Mouse (Mus musculus): ENCODE measurements around the gene Olfr1417. TPM values are rescaled to one million over a fixed set of nuclear protein-coding genes. Genes with fewer than 3 reads are reported as not detected.

The Olfr1417 gene
- polyA plus RNA-seq (2015; fragmentation: Illumina TruSeq; extraction: RNeasy Lipid Tissue Mini Kit (QIAGEN cat#74804); ENCODE audit: insufficient read depth, low replicate concordance): not detected

DNA sequence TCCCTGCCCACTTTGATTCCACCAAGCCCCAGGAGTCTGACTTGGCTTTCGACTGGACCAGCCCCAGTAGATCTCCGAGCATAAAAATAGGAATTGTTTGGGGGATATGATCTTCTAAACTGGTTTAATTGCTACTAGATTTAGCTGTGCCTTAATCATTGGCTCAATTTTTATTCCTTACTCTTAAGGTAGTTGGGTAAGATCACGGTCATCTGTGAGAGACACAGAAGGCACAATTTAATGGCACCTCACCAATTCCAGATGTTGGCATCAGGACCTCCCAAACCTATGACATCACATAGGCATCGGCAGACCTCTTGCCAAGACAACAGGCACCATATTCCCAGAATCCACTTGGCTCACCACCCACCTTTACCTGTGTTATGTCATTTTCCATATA, at the start of gene Olfr1417:
Gene Olfr1417, minus strand, starts transcription at position 101 of the 400 bp plus-strand sequence.

DNA sequence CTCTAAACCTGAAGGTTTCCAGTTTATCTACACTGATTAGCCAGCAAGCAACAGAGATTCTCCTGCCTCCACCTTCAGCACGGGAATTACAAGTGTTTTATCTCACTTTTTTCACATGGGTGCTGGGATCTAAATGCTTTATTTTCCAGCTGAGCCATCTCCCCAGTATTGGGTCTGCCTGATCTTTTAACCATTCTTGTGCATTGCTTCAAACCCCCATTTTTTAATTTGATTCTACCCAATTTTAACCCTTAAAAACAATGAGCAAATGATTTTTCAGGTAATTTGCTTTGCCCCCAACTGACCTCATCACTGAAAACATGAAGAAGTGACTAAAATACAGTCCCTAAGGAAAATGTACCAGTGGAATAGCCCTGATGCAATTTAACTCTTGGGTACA, 47.2 kb upstream of the Olfr1417 start, which contains the start of gene Olfr1420:
Gene Olfr1420, plus strand, starts transcription at position 301 of the 400 bp plus-strand sequence.

DNA sequence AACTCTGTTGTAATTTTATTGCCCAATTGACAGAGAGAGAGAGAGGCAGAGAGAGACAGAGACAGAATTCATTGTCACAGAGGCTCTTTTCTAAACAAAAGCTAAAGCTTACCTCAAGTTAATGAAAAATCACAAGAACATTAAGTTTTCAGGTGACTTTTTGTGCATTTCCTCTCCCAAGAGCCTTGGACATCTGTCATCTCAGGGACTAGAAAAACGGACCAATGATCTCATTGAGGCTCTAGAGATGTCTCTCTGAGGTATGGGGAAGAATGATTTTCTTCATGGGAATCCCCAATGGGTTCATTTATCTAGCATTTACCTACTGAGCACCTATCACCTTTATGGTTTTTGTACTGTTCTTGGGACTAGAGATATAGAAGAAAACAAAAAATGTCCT, 36.0 kb upstream of the Olfr1417 start, which contains the start of gene Olfr1419:
Gene Olfr1419, minus strand, starts transcription at position 101 of the 400 bp plus-strand sequence.

DNA sequence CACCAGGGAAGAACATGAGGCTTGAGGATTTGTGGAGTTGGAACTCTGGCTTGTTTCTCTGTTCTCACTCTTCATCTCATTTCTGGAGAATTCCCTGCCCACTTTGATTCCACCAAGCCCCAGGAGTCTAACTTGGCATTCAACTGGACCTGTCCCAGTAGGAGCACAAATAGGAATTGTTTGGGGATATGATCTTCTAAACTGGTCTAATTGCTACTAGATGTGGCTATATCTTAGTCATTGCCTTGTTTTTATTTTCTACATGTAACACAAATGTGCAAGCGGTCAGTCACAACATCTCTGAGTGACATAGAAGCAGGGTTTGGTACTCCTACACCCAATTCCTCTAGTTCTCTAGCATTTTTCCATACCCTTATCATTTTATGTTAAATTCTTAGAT, 21.9 kb upstream of the Olfr1417 start, which contains the start of gene Olfr1418:
Gene Olfr1418, minus strand, starts transcription at position 101 of the 400 bp plus-strand sequence.

DNA sequence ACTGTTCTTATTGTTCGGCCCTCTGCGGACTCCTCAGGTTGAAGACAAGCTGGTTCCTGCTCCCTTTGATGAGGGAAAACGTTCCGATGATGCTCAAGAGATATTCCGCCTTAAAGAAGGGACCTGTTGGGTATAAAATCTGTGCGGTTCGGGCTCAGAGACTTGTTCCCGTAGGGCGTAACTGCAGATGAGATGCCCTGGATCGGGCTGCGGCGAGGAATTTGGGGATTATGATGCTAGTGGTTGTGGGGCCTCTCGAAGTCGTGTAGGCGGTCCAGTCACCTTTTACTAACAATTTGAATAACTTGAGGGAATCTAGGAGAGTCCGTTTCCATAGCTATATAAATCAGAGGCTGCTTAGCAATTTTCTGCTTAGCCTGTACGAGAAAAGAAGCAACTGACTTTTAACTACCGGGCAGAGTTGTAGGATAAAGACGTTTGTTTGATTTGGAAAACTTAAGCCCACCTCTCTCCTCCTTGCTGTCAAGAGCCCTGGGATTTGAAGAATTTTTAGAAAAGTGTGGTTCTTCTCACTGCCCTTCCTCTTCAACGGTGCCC, 19.8 kb downstream of the Olfr1417 start, which contains the start of gene Stx3:
Gene Stx3, minus strand, starts transcription at position 261 of the 558 bp plus-strand sequence.

Other genes with a start within 250 kb of the Olfr1417 start
- gene Ms4a6d, start 234.4 kb downstream of the Olfr1417 start, polyA plus RNA-seq (2015; fragmentation: Illumina TruSeq; extraction: RNeasy Lipid Tissue Mini Kit (QIAGEN cat#74804); ENCODE audit: insufficient read depth, low replicate concordance): 11.1 TPM
- gene Ms4a2, start 215.5 kb downstream of the Olfr1417 start, polyA plus RNA-seq (2015; fragmentation: Illumina TruSeq; extraction: RNeasy Lipid Tissue Mini Kit (QIAGEN cat#74804); ENCODE audit: insufficient read depth, low replicate concordance): 2.0 TPM
- gene Ms4a3, start 198.4 kb downstream of the Olfr1417 start, polyA plus RNA-seq (2015; fragmentation: Illumina TruSeq; extraction: RNeasy Lipid Tissue Mini Kit (QIAGEN cat#74804); ENCODE audit: insufficient read depth, low replicate concordance): 0.83 TPM
- 1.3 TPM for gene Oosp2, start 178.7 kb downstream of the Olfr1417 start, polyA plus RNA-seq (2015; fragmentation: Illumina TruSeq; extraction: RNeasy Lipid Tissue Mini Kit (QIAGEN cat#74804); ENCODE audit: insufficient read depth, low replicate concordance)
- 8.4 TPM for gene Oosp1, start 148.1 kb downstream of the Olfr1417 start, polyA plus RNA-seq (2015; fragmentation: Illumina TruSeq; extraction: RNeasy Lipid Tissue Mini Kit (QIAGEN cat#74804); ENCODE audit: insufficient read depth, low replicate concordance)
- not detected for gene Oosp3, start 142.2 kb downstream of the Olfr1417 start, polyA plus RNA-seq (2015; fragmentation: Illumina TruSeq; extraction: RNeasy Lipid Tissue Mini Kit (QIAGEN cat#74804); ENCODE audit: insufficient read depth, low replicate concordance)
- gene Gif, start 91.7 kb downstream of the Olfr1417 start, polyA plus RNA-seq (2015; fragmentation: Illumina TruSeq; extraction: RNeasy Lipid Tissue Mini Kit (QIAGEN cat#74804); ENCODE audit: insufficient read depth, low replicate concordance): not detected
- gene Mrpl16, start 68.8 kb downstream of the Olfr1417 start, polyA plus RNA-seq (2015; fragmentation: Illumina TruSeq; extraction: RNeasy Lipid Tissue Mini Kit (QIAGEN cat#74804); ENCODE audit: insufficient read depth, low replicate concordance): 31.9 TPM
- 7.6 TPM for gene Stx3, start 19.8 kb downstream of the Olfr1417 start, polyA plus RNA-seq (2015; fragmentation: Illumina TruSeq; extraction: RNeasy Lipid Tissue Mini Kit (QIAGEN cat#74804); ENCODE audit: insufficient read depth, low replicate concordance)
- gene Olfr1418, start 21.8 kb upstream of the Olfr1417 start, polyA plus RNA-seq (2015; fragmentation: Illumina TruSeq; extraction: RNeasy Lipid Tissue Mini Kit (QIAGEN cat#74804); ENCODE audit: insufficient read depth, low replicate concordance): not detected
- gene Olfr1419, start 35.9 kb upstream of the Olfr1417 start, polyA plus RNA-seq (2015; fragmentation: Illumina TruSeq; extraction: RNeasy Lipid Tissue Mini Kit (QIAGEN cat#74804); ENCODE audit: insufficient read depth, low replicate concordance): not detected
- gene Olfr1420, start 47.3 kb upstream of the Olfr1417 start, polyA plus RNA-seq (2015; fragmentation: Illumina TruSeq; extraction: RNeasy Lipid Tissue Mini Kit (QIAGEN cat#74804); ENCODE audit: insufficient read depth, low replicate concordance): not detected
- gene Patl1, start 73.2 kb upstream of the Olfr1417 start, polyA plus RNA-seq (2015; fragmentation: Illumina TruSeq; extraction: RNeasy Lipid Tissue Mini Kit (QIAGEN cat#74804); ENCODE audit: insufficient read depth, low replicate concordance): 38.9 TPM
- 48.5 TPM for gene Osbp, start 126.7 kb upstream of the Olfr1417 start, polyA plus RNA-seq (2015; fragmentation: Illumina TruSeq; extraction: RNeasy Lipid Tissue Mini Kit (QIAGEN cat#74804); ENCODE audit: insufficient read depth, low replicate concordance)
- not detected for gene Olfr1423, start 202.1 kb upstream of the Olfr1417 start, polyA plus RNA-seq (2015; fragmentation: Illumina TruSeq; extraction: RNeasy Lipid Tissue Mini Kit (QIAGEN cat#74804); ENCODE audit: insufficient read depth, low replicate concordance)
- gene Olfr1424, start 223.5 kb upstream of the Olfr1417 start, polyA plus RNA-seq (2015; fragmentation: Illumina TruSeq; extraction: RNeasy Lipid Tissue Mini Kit (QIAGEN cat#74804); ENCODE audit: insufficient read depth, low replicate concordance): not detected
- not detected for gene Olfr1425, start 238.5 kb upstream of the Olfr1417 start, polyA plus RNA-seq (2015; fragmentation: Illumina TruSeq; extraction: RNeasy Lipid Tissue Mini Kit (QIAGEN cat#74804); ENCODE audit: insufficient read depth, low replicate concordance)

Measured in spleen, adult 10 weeks (tissue).